Mouse (Mus musculus): ENCODE measurements around the gene Lin28a. TPM values are rescaled to one million over a fixed set of nuclear protein-coding genes. Genes with fewer than 3 reads are reported as not detected.

Gene Lin28a
- polyA plus RNA-seq (2012; rRNA removed), result not detected in 2 replicates

- TF ChIP-seq POLR2A (IDR thresholded peaks at IDR 0.05; ENCODE audit: low read depth, low read length) (no peak), CTCF (conservative IDR thresholded peaks at IDR 0.05; ENCODE audit: insufficient read depth, insufficient read length, low read depth, low read length) (no peak)
- H3K36me3 ChIP-seq (ENCODE audit: control insufficient read depth, insufficient read depth, low read length), result no peaks in the 10 kb centered on the region
- DNase-seq, result no peak
- H3K27me3 ChIP-seq (replicated peaks; ENCODE audit: control insufficient read depth, insufficient read depth, low read length), result peaks cover 3% of the 10 kb centered on the region; the same call in 1 of the 2 replicates
- no peaks in the 10 kb centered on the region for H3K4me1 ChIP-seq (ENCODE audit: control insufficient read depth, insufficient read depth, low read length)
- 1% methylated on average over 9 of the region's 9 CpGs for WGBS
- H3K27ac ChIP-seq (ENCODE audit: insufficient read depth, low read depth, low read length), result no peak within 1 kb of the TSS
- H3K4me3 ChIP-seq (ENCODE audit: insufficient read depth, low read depth, low read length), result no peak within 1 kb of the TSS
Observed at GRCm38 (mm10) chr4:134018779-134019145, at the start of gene Lin28a. Lin28a (minus strand) TSS chr4:134018841.

DNA sequence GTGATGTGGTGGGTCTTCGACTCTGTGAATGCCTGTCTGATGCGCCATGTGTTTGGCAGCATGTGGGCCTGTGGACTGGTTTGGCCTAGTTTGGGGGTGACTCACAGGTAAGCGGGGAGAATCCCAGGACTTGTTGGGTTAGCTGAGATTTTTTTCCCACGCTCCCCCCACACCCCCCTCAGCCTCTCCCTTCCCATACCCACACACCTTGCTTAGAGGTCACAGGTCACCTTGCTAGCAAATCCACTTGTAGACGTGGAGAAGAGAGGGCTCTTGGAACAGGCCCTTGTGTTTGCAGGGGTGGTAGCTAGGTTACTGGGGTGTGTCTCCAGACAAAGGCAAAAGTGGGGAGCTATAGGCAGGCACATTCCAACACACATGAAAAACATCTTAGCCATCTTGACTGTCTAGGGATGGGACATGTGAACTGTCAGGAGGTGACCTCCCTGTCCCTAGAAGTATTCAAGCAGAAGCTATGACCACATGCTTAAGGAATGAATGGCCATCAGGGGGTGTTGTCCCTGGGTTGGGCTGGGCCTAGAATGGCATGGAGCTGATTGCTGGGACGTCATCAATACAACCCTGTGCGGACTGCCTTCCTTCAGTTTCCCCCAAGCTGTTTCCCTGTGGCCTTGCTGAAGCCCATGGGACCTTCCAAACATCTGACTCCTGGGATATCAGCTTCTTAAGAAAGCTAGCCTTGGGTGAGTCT is 49.3 kb upstream of the Lin28a start:
- no peak for DNase-seq
- Histone ChIP-seq H3K27ac (ENCODE audit: insufficient read depth, low read depth, low read length) (no peak overlapping the region), H3K36me3 (ENCODE audit: control insufficient read depth, insufficient read depth, low read length) (no peaks in the 10 kb centered on the region), H3K27me3 (replicated peaks; ENCODE audit: control insufficient read depth, insufficient read depth, low read length) (no peaks in the 10 kb centered on the region), H3K4me3 (ENCODE audit: insufficient read depth, low read depth, low read length) (no peak overlapping the region), H3K4me1 (ENCODE audit: control insufficient read depth, insufficient read depth, low read length) (peaks cover 3% of the 10 kb centered on the region; the same call in 1 of the 2 replicates)
- WGBS, result 86% methylated on average over 7 of the region's 7 CpGs
- no peak for TF ChIP-seq CTCF (conservative IDR thresholded peaks at IDR 0.05; ENCODE audit: insufficient read depth, insufficient read length, low read depth, low read length)
- TF ChIP-seq POLR2A (IDR thresholded peaks at IDR 0.05; ENCODE audit: low read depth, low read length), result no peak

- TF ChIP-seq POLR2A (IDR thresholded peaks at IDR 0.05; ENCODE audit: low read depth, low read length) (no peak), CTCF (conservative IDR thresholded peaks at IDR 0.05; ENCODE audit: insufficient read depth, insufficient read length, low read depth, low read length) (no peak)
- H3K27ac ChIP-seq (ENCODE audit: insufficient read depth, low read depth, low read length), result no peak overlapping the region
Observed at GRCm38 (mm10) chr4:134067383-134067782, 48.7 kb upstream of the Lin28a start.

GRCm38 (mm10) chr4:134065431-134066004 is 46.9 kb upstream of the Lin28a start:
- Histone ChIP-seq H3K27me3 (replicated peaks; ENCODE audit: control insufficient read depth, insufficient read depth, low read length) (no peaks in the 10 kb centered on the region), H3K4me3 (ENCODE audit: insufficient read depth, low read depth, low read length) (no peak overlapping the region), H3K36me3 (ENCODE audit: control insufficient read depth, insufficient read depth, low read length) (no peaks in the 10 kb centered on the region), H3K4me1 (ENCODE audit: control insufficient read depth, insufficient read depth, low read length) (peaks cover 3% of the 10 kb centered on the region; the same call in 1 of the 2 replicates), H3K27ac (ENCODE audit: insufficient read depth, low read depth, low read length) (no peak overlapping the region)
- 17% methylated on average over 23 of the region's 23 CpGs for WGBS
- TF ChIP-seq POLR2A (IDR thresholded peaks at IDR 0.05; ENCODE audit: low read depth, low read length) (no peak), CTCF (conservative IDR thresholded peaks at IDR 0.05; ENCODE audit: insufficient read depth, insufficient read length, low read depth, low read length) (no peak)
- DNase-seq, result peak; percentile 48

More at GRCm38 (mm10) chr4:134067383-134067782, 48.7 kb upstream of the Lin28a start:
- Histone ChIP-seq H3K4me1 (ENCODE audit: control insufficient read depth, insufficient read depth, low read length) (peaks cover 3% of the 10 kb centered on the region; the same call in 1 of the 2 replicates), H3K36me3 (ENCODE audit: control insufficient read depth, insufficient read depth, low read length) (no peaks in the 10 kb centered on the region), H3K4me3 (ENCODE audit: insufficient read depth, low read depth, low read length) (no peak overlapping the region), H3K27me3 (replicated peaks; ENCODE audit: control insufficient read depth, insufficient read depth, low read length) (no peaks in the 10 kb centered on the region)
- WGBS, result 64% methylated on average over 8 of the region's 8 CpGs
- DNase-seq, result peak; percentile 74

GRCm38 (mm10) chr4:134062561-134062960 is 43.9 kb upstream of the Lin28a start:
- Histone ChIP-seq H3K27ac (ENCODE audit: insufficient read depth, low read depth, low read length) (no peak overlapping the region), H3K4me3 (ENCODE audit: insufficient read depth, low read depth, low read length) (no peak overlapping the region), H3K4me1 (ENCODE audit: control insufficient read depth, insufficient read depth, low read length) (peaks cover 1% of the 10 kb centered on the region; the same call in 1 of the 2 replicates), H3K36me3 (ENCODE audit: control insufficient read depth, insufficient read depth, low read length) (no peaks in the 10 kb centered on the region), H3K27me3 (replicated peaks; ENCODE audit: control insufficient read depth, insufficient read depth, low read length) (no peaks in the 10 kb centered on the region)
- DNase-seq, result no peak
- TF ChIP-seq CTCF (conservative IDR thresholded peaks at IDR 0.05; ENCODE audit: insufficient read depth, insufficient read length, low read depth, low read length), result no peak
- TF ChIP-seq POLR2A (IDR thresholded peaks at IDR 0.05; ENCODE audit: low read depth, low read length), result no peak
- WGBS, result 65% methylated on average over 8 of the region's 8 CpGs

GRCm38 (mm10) chr4:134061944-134062446 is 43.4 kb upstream of the Lin28a start:
- Histone ChIP-seq H3K27me3 (replicated peaks; ENCODE audit: control insufficient read depth, insufficient read depth, low read length) (no peaks in the 10 kb centered on the region), H3K36me3 (ENCODE audit: control insufficient read depth, insufficient read depth, low read length) (no peaks in the 10 kb centered on the region), H3K4me3 (ENCODE audit: insufficient read depth, low read depth, low read length) (no peak overlapping the region), H3K27ac (ENCODE audit: insufficient read depth, low read depth, low read length) (no peak overlapping the region), H3K4me1 (ENCODE audit: control insufficient read depth, insufficient read depth, low read length) (no peaks in the 10 kb centered on the region; the same call in 1 of the 2 replicates)
- no peak for TF ChIP-seq CTCF (conservative IDR thresholded peaks at IDR 0.05; ENCODE audit: insufficient read depth, insufficient read length, low read depth, low read length)
- TF ChIP-seq POLR2A (IDR thresholded peaks at IDR 0.05; ENCODE audit: low read depth, low read length), result no peak
- no peak for DNase-seq
- WGBS, result 72% methylated on average over 8 of the region's 8 CpGs

Measured in kidney, adult 2 months (tissue).